Mouse (Mus musculus): Measurements from ENCODE around the gene Svbp. TPM values are rescaled to one million over a fixed set of nuclear protein-coding genes. Genes with fewer than 3 reads are reported as not detected.

Svbp gene
- polyA plus RNA-seq (2015; fragmentation: Nextera tagmentation; extraction: Ambion mirVana) = 112 and 125 TPM in 2 replicates

- ATAC-seq (ENCODE audit: borderline replicate concordance, extremely low read depth, low FRiP score, low TSS enrichment) = peak; percentile 95
- Histone ChIP-seq H3K4me1 (peaks cover 18% of the 10 kb centered on the region; the same call in 1 of the 2 replicates), H3K4me2 (peak within 1 kb of the TSS; percentile 66), H3K27me3 (no peaks in the 10 kb centered on the region), H3K27ac (peak within 1 kb of the TSS; percentile 60), H3K9me3 (no peaks in the 10 kb centered on the region), H3K36me3 (no peaks in the 10 kb centered on the region), H3K9ac (peak within 1 kb of the TSS; percentile 84), H3K4me3 (peak within 1 kb of the TSS; percentile 83)
- under 1% methylated on average over 47 of the region's 47 CpGs for WGBS
Measured at GRCm38 (mm10) chr4:119194909-119195581, at the start of gene Svbp. TSS of gene Svbp (plus strand) at chr4:119195306.

DNA sequence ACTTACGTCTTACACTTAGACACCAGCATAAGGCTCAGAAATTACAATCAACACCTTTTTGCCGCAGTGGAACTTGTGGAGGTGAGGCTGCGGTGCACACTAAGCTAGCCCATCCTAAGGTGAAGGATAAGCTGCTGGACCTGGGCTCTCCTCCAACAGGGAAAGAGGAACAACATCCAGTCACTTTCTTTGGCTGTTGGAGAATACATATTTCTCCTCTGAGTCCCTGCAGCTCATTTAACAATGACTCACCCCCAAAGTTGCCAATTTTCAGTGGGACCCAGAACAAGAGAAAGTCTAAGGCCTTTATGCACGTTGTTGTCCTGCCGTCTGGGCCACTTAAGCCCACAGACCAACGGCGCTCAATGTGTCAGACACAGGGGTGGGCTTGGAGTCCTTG is 48.3 kb upstream of the Svbp start:
- H3K9ac ChIP-seq = no peak overlapping the region
- no peak overlapping the region for H3K4me2 ChIP-seq
- ATAC-seq (ENCODE audit: borderline replicate concordance, extremely low read depth, low FRiP score, low TSS enrichment) = no peak
- no peaks in the 10 kb centered on the region for H3K27me3 ChIP-seq
- WGBS = 78% methylated on average over 7 of the region's 7 CpGs
- H3K4me1 ChIP-seq = no peaks in the 10 kb centered on the region
- no peaks in the 10 kb centered on the region for H3K9me3 ChIP-seq
- no peak overlapping the region for H3K4me3 ChIP-seq
- no peaks in the 10 kb centered on the region for H3K36me3 ChIP-seq
- no peak overlapping the region for H3K27ac ChIP-seq

GRCm38 (mm10) chr4:119147347-119147746 is 47.8 kb upstream of the Svbp start:
- Histone ChIP-seq H3K36me3 (no peaks in the 10 kb centered on the region), H3K4me1 (no peaks in the 10 kb centered on the region), H3K4me2 (no peak overlapping the region), H3K9ac (no peak overlapping the region), H3K27me3 (no peaks in the 10 kb centered on the region), H3K9me3 (no peaks in the 10 kb centered on the region), H3K4me3 (no peak overlapping the region), H3K27ac (no peak overlapping the region)
- no peak for ATAC-seq (ENCODE audit: borderline replicate concordance, extremely low read depth, low FRiP score, low TSS enrichment)
- 80% methylated on average over 5 of the region's 5 CpGs for WGBS

DNA sequence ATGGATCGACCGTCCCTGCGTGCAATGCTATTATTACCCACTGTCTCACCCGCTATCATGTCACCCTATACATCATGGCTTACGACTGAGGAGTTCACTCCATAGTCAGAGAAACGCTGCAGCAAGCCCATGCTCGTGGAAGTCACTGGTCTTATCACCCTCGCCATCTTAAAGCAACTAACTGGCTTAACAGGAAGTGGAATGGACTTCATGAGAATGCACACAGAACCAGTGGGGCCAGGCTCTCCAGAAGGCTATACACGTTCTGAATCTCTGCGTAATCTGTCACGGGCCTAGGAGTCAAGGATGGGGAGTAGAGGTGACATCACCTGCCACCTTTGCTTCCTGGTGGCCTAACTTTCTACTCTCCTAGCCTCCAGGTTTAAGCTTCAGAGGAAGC is 46.4 kb upstream of the Svbp start:
- Histone ChIP-seq H3K9ac (no peak overlapping the region), H3K4me2 (no peak overlapping the region), H3K9me3 (no peaks in the 10 kb centered on the region), H3K27me3 (no peaks in the 10 kb centered on the region), H3K4me3 (no peak overlapping the region), H3K27ac (no peak overlapping the region), H3K36me3 (no peaks in the 10 kb centered on the region), H3K4me1 (no peaks in the 10 kb centered on the region)
- ATAC-seq (ENCODE audit: borderline replicate concordance, extremely low read depth, low FRiP score, low TSS enrichment) = no peak
- WGBS = 59% methylated on average over 11 of the region's 11 CpGs

- H3K4me3 ChIP-seq = no peak overlapping the region
- no peak for ATAC-seq (ENCODE audit: borderline replicate concordance, extremely low read depth, low FRiP score, low TSS enrichment)
- H3K4me1 ChIP-seq = no peaks in the 10 kb centered on the region
- H3K36me3 ChIP-seq = no peaks in the 10 kb centered on the region
- H3K9me3 ChIP-seq = no peaks in the 10 kb centered on the region
- no peak overlapping the region for H3K9ac ChIP-seq
- H3K27me3 ChIP-seq = no peaks in the 10 kb centered on the region
- no peak overlapping the region for H3K27ac ChIP-seq
- WGBS = 36% methylated on average over 2 of the region's 2 CpGs
- H3K4me2 ChIP-seq = no peak overlapping the region
Measured at GRCm38 (mm10) chr4:119157186-119157585, 37.9 kb upstream of the Svbp start.

DNA sequence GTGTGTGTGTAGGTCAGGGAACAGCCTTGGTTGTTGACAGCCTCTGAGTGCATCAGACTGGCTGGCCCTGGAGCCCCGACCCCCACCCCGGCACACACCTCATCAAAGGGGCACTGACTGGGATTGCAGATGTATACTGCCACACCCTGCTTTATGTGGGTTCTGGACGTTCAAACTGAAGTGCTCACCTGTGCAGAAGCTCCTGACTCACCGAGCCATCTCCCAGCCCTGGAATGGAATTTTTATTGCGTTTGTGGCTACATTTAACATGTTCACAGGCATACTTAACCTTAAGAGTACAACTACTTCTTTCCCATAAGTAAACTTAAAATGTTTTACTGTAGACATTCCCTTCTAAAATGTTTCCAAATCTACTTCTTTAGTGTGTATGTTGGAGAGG is 37.2 kb upstream of the Svbp start:
- Histone ChIP-seq H3K27me3 (no peaks in the 10 kb centered on the region), H3K4me1 (no peaks in the 10 kb centered on the region), H3K27ac (no peak overlapping the region), H3K36me3 (no peaks in the 10 kb centered on the region), H3K9ac (no peak overlapping the region), H3K9me3 (no peaks in the 10 kb centered on the region), H3K4me3 (no peak overlapping the region), H3K4me2 (no peak overlapping the region)
- 59% methylated on average over 5 of the region's 5 CpGs for WGBS
- peak; percentile 62 for ATAC-seq (ENCODE audit: borderline replicate concordance, extremely low read depth, low FRiP score, low TSS enrichment)

DNA sequence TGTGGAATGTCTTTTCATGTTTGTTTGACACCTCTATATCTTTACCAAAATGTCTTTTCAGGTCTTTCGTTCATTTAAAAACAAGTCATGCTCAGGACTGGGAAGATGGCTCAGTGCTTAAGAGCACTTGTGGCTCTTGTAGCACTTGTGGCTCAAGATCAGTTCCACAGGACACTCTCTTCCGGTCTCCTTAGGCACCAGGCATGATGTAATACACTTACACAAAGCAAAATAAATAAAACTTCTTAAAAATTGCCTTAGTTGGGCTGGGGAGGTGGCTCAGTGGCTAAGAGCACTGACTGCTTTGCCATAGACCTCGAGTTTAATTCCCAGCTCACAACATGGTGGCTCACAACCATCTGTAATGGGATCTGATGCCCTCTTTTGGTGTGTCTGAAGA is 33.7 kb upstream of the Svbp start:
- 50% methylated on average over 3 of the region's 3 CpGs for WGBS
- Histone ChIP-seq H3K4me1 (no peaks in the 10 kb centered on the region), H3K36me3 (no peaks in the 10 kb centered on the region), H3K9ac (no peak overlapping the region), H3K4me3 (no peak overlapping the region), H3K4me2 (no peak overlapping the region), H3K9me3 (no peaks in the 10 kb centered on the region), H3K27me3 (no peaks in the 10 kb centered on the region), H3K27ac (no peak overlapping the region)
- ATAC-seq (ENCODE audit: borderline replicate concordance, extremely low read depth, low FRiP score, low TSS enrichment) = no peak

DNA sequence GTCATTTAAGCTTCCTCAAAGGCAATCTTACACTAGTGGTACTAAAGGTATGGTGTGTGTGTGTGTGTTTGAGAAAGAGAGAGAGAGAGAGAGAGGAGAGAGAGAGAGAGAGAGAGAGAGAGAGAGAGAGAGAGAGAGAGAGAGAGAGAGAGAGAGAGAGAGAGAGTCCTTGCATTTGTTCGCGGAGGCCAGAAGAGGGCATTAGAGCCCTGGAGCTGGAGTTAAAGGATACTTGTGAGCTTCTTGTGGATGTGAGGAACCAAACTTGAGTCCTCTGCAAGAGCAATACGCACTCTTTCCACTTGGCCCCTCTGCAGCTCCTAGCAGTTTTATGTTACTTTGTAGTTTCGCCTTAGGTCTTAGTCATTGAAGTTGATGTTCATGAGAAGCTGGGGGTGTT is 32.1 kb upstream of the Svbp start:
- H3K4me3 ChIP-seq = no peak overlapping the region
- no peaks in the 10 kb centered on the region for H3K36me3 ChIP-seq
- no peak overlapping the region for H3K27ac ChIP-seq
- H3K9me3 ChIP-seq = no peaks in the 10 kb centered on the region
- H3K27me3 ChIP-seq = no peaks in the 10 kb centered on the region
- no peak overlapping the region for H3K9ac ChIP-seq
- no peak overlapping the region for H3K4me2 ChIP-seq
- WGBS = 62% methylated on average over 4 of the region's 4 CpGs
- ATAC-seq (ENCODE audit: borderline replicate concordance, extremely low read depth, low FRiP score, low TSS enrichment) = no peak
- no peaks in the 10 kb centered on the region for H3K4me1 ChIP-seq

GRCm38 (mm10) chr4:119165916-119166315 is 29.2 kb upstream of the Svbp start:
- H3K9me3 ChIP-seq = no peaks in the 10 kb centered on the region
- ATAC-seq (ENCODE audit: borderline replicate concordance, extremely low read depth, low FRiP score, low TSS enrichment) = no peak
- H3K27me3 ChIP-seq = no peaks in the 10 kb centered on the region
- no peak overlapping the region for H3K9ac ChIP-seq
- H3K4me2 ChIP-seq = no peak overlapping the region
- 67% methylated on average over 7 of the region's 7 CpGs for WGBS
- no peak overlapping the region for H3K4me3 ChIP-seq
- peaks cover 21% of the 10 kb centered on the region for H3K36me3 ChIP-seq
- H3K4me1 ChIP-seq = no peaks in the 10 kb centered on the region
- H3K27ac ChIP-seq = no peak overlapping the region

DNA sequence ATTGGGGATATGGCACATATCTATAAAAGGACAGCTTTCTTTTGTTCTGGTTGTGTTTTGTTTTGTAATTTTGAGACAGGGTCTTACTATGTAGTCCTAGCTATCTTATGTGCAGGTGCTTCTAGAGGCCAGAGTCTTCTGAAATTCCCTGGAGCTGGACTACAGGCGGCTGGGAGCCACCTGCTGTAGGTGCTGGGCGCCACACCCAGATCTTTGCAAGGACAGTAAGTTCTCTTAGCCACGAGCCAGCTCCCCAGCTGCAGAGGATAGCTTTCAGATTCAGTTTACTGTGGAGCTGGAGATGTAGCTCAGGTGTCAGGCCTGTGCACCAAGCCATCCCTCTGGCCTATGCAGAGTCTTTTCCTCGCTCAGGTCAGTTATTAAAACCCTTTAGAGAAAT is 28.0 kb upstream of the Svbp start:
- no peak for ATAC-seq (ENCODE audit: borderline replicate concordance, extremely low read depth, low FRiP score, low TSS enrichment)
- no peaks in the 10 kb centered on the region for H3K27me3 ChIP-seq
- H3K36me3 ChIP-seq = peaks cover 21% of the 10 kb centered on the region
- H3K27ac ChIP-seq = no peak overlapping the region
- no peak overlapping the region for H3K9ac ChIP-seq
- H3K4me3 ChIP-seq = no peak overlapping the region
- no peak overlapping the region for H3K4me2 ChIP-seq
- H3K4me1 ChIP-seq = no peaks in the 10 kb centered on the region
- 73% methylated on average over 4 of the region's 4 CpGs for WGBS
- no peaks in the 10 kb centered on the region for H3K9me3 ChIP-seq

- Histone ChIP-seq H3K4me2 (no peak overlapping the region), H3K9me3 (no peaks in the 10 kb centered on the region), H3K27me3 (no peaks in the 10 kb centered on the region), H3K4me3 (no peak overlapping the region), H3K27ac (no peak overlapping the region), H3K9ac (no peak overlapping the region), H3K4me1 (peaks cover 2% of the 10 kb centered on the region; the same call in 1 of the 2 replicates), H3K36me3 (peaks cover 21% of the 10 kb centered on the region)
- 7% methylated on average over 4 of the region's 4 CpGs for WGBS
- no peak for ATAC-seq (ENCODE audit: borderline replicate concordance, extremely low read depth, low FRiP score, low TSS enrichment)
Measured at GRCm38 (mm10) chr4:119167663-119168062, 27.4 kb upstream of the Svbp start.

GRCm38 (mm10) chr4:119172919-119173650 is 22.0 kb upstream of the Svbp start:
- Histone ChIP-seq H3K9me3 (no peaks in the 10 kb centered on the region), H3K9ac (peak overlapping the region; percentile 90), H3K36me3 (peaks cover 21% of the 10 kb centered on the region), H3K27ac (no peak overlapping the region), H3K27me3 (no peaks in the 10 kb centered on the region), H3K4me1 (peaks cover 10% of the 10 kb centered on the region; the same call in 1 of the 2 replicates), H3K4me3 (peak overlapping the region; percentile 82), H3K4me2 (peak overlapping the region; percentile 73)
- no peak for ATAC-seq (ENCODE audit: borderline replicate concordance, extremely low read depth, low FRiP score, low TSS enrichment)
- WGBS = 32% methylated on average over 18 of the region's 18 CpGs
